Mouse (Mus musculus): ENCODE results near the gene Irf4. TPM values are rescaled to one million over a fixed set of nuclear protein-coding genes. Genes with fewer than 3 reads are reported as not detected.

Irf4 gene
- polyA plus RNA-seq, 1 experiment from 2014 or later = 0.10 TPM

DNA sequence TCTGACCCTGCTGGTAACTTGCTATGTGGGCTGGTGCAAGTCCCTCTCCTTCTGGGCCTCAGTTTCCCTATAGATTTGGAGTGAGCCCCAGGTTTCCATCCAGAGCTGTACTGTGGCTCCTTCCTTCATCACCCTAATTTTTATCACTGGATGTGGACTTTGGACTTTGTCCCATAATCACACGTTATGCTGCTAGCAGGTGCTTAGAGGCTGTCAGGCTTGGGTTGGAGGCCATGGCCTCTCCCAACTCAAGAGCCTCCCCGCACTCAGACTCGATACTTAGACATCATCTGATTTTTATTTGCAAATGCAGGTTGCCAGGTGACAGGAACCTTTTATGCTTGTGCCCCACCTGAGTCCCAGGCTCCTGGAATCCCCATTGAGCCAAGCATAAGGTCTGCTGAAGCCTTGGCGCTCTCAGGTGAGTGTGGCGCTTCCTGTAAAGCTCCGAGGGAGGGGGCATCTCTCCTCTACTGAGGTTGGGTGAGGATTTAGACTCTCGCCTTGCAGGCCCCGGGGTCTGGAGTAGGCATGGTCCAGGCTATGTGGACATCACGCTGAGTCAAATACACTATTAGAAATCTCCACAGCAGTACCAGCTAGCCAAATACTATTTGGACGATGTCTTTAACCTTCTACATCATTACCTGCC is 5.9 kb downstream of the Irf4 start:
- no peaks in the 10 kb centered on the region for H3K9me3 ChIP-seq (replicated peaks; ENCODE audit: control insufficient read depth, low read length, poor library complexity, severe bottlenecking)
- no peak overlapping the region for H3K4me2 ChIP-seq (ENCODE audit: low read length)
- H3K9ac ChIP-seq (ENCODE audit: low read depth, low read length) = no peak overlapping the region
- no peak for ATAC-seq
- no peak overlapping the region for H3K27ac ChIP-seq (ENCODE audit: low read length)
- peaks cover 22% of the 10 kb centered on the region for H3K27me3 ChIP-seq (ENCODE audit: control insufficient read depth, insufficient read depth, low read depth, low read length)
- WGBS = 86% methylated on average over 10 of the region's 10 CpGs
- H3K36me3 ChIP-seq (ENCODE audit: control insufficient read depth, insufficient read depth, low read length) = no peaks in the 10 kb centered on the region
- H3K4me3 ChIP-seq (ENCODE audit: low read depth, low read length) = no peak overlapping the region
- peaks cover 8% of the 10 kb centered on the region for H3K4me1 ChIP-seq (ENCODE audit: control insufficient read depth, insufficient read depth, low read length)

DNA sequence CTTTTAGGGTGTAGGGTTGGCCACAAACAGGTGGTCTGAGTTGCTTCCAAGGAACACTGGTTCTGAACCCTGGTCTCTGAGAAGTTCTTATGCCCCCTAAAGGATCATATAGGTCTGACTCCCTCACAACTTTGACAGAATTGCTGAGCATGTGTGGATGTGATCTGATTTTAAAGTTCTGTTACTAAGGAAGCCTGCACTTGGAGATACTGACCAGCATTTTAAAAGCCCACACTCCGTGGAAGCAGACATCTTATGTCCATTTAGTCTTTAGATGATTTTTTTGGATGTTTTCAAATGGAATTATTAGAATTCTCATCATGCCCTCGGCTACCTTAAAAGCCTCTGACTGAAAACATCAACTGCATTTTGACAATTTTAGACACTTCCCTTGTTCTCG is 6.6 kb downstream of the Irf4 start:
- H3K27me3 ChIP-seq (ENCODE audit: control insufficient read depth, insufficient read depth, low read depth, low read length) = peaks cover 16% of the 10 kb centered on the region
- no peak overlapping the region for H3K9ac ChIP-seq (ENCODE audit: low read depth, low read length)
- no peaks in the 10 kb centered on the region for H3K36me3 ChIP-seq (ENCODE audit: control insufficient read depth, insufficient read depth, low read length)
- peaks cover 3% of the 10 kb centered on the region; the same call in 1 of the 2 replicates for H3K4me1 ChIP-seq (ENCODE audit: control insufficient read depth, insufficient read depth, low read length)
- ATAC-seq = no peak
- no peaks in the 10 kb centered on the region for H3K9me3 ChIP-seq (replicated peaks; ENCODE audit: control insufficient read depth, low read length, poor library complexity, severe bottlenecking)
- H3K4me2 ChIP-seq (ENCODE audit: low read length) = no peak overlapping the region
- no peak overlapping the region for H3K27ac ChIP-seq (ENCODE audit: low read length)
- WGBS = 70% methylated on average over 3 of the region's 3 CpGs
- H3K4me3 ChIP-seq (ENCODE audit: low read depth, low read length) = no peak overlapping the region

DNA sequence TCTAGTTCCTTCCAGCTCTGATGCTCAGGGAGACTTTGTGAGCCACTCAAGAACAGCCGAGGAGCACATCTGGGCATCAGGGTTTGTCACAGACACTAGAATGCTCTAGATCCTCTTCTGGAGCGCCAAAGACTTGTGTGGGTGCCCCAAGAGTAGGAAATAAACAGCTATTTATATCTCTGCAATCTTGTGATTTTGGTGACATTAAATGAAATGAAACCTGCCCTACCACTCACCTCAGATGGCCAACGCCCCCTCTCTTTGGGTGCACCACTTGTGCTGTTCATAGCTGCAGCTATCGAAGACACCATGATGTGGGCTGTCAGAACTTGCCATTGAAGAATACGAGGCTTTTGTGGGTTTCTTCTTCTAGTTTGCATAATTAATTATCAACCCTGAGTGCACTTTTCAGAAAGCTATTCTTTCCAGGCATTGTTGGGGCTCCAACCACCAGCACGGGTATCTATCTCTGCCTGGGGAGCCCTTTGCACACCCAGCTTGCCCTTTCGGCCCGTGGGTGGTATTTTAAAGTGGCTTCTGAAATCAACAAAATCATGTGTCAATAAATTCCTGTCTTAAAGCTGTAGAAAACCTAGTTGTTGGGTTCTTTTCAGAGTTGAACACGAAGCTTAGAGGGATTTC is 7.1 kb downstream of the Irf4 start:
- H3K27me3 ChIP-seq (ENCODE audit: control insufficient read depth, insufficient read depth, low read depth, low read length) = peaks cover 11% of the 10 kb centered on the region
- WGBS = 73% methylated on average over 9 of the region's 9 CpGs
- ATAC-seq = no peak

DNA sequence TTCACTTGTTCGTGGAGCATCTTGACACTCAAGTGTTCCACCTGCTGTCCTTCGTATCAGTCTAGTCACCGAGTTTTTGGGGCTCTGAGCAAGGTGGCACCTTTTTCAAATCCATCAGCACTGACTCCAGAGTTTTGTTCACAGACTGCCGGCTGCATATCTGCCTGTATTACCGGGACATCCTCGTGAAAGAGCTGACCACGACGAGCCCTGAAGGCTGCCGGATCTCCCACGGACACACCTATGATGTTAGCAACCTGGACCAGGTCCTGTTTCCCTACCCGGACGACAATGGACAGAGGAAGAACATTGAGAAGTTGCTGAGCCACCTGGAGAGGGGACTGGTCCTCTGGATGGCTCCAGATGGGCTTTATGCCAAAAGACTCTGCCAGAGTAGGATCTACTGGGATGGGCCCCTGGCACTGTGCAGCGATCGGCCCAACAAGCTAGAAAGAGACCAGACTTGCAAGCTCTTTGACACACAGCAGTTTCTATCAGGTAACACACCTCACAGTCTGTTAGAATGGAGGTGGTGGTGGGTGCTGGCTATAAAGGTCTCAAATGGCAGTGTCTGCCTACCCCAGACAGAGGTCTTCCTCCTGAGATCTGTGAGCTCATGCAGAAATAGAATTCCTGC is 8.4 kb downstream of the Irf4 start:
- Histone ChIP-seq H3K36me3 (ENCODE audit: control insufficient read depth, insufficient read depth, low read length) (no peaks in the 10 kb centered on the region), H3K4me2 (ENCODE audit: low read length) (no peak overlapping the region), H3K4me3 (ENCODE audit: low read depth, low read length) (no peak overlapping the region), H3K9me3 (replicated peaks; ENCODE audit: control insufficient read depth, low read length, poor library complexity, severe bottlenecking) (no peaks in the 10 kb centered on the region), H3K27me3 (ENCODE audit: control insufficient read depth, insufficient read depth, low read depth, low read length) (no peaks in the 10 kb centered on the region), H3K9ac (ENCODE audit: low read depth, low read length) (no peak overlapping the region), H3K4me1 (ENCODE audit: control insufficient read depth, insufficient read depth, low read length) (no peaks in the 10 kb centered on the region), H3K27ac (ENCODE audit: low read length) (no peak overlapping the region)
- no peak for ATAC-seq
- WGBS = 86% methylated on average over 14 of the region's 14 CpGs

More for the DNA sequence above, 7.1 kb downstream of the Irf4 start:
- Histone ChIP-seq H3K9me3 (replicated peaks; ENCODE audit: control insufficient read depth, low read length, poor library complexity, severe bottlenecking) (no peaks in the 10 kb centered on the region), H3K4me3 (ENCODE audit: low read depth, low read length) (no peak overlapping the region), H3K4me1 (ENCODE audit: control insufficient read depth, insufficient read depth, low read length) (no peaks in the 10 kb centered on the region), H3K9ac (ENCODE audit: low read depth, low read length) (no peak overlapping the region), H3K36me3 (ENCODE audit: control insufficient read depth, insufficient read depth, low read length) (no peaks in the 10 kb centered on the region), H3K27ac (ENCODE audit: low read length) (no peak overlapping the region), H3K4me2 (ENCODE audit: low read length) (no peak overlapping the region)

DNA sequence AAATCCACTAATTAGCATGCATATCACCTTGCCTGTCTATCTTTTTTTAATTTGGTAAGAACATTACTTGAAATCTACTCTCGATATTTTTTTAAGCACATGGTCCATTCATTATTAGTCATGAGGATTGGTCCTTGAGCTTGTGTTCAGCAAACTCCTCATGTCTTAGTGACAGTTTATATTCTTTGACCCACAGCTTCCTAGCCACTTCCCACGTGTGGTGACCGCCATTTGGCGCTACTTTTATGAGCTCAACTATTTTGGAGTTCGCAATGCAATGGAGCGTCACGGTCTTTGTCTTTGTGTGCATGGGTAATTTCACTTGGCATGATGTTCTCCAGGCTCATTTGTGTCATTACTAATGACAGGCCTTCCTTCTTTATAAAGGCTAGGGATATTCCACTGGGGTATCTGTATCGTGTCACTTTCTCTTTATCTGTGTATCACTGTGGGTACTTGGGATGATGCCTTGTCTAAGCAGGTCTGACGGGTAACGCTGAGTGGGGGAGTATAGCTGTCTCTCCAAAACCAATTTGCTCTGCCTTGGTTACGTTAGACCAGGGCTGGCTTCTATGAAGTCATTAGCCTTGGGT is 9.9 kb downstream of the Irf4 start:
- H3K4me1 ChIP-seq (ENCODE audit: control insufficient read depth, insufficient read depth, low read length) = no peaks in the 10 kb centered on the region
- no peaks in the 10 kb centered on the region for H3K9me3 ChIP-seq (replicated peaks; ENCODE audit: control insufficient read depth, low read length, poor library complexity, severe bottlenecking)
- no peak overlapping the region for H3K9ac ChIP-seq (ENCODE audit: low read depth, low read length)
- H3K27me3 ChIP-seq (ENCODE audit: control insufficient read depth, insufficient read depth, low read depth, low read length) = no peaks in the 10 kb centered on the region
- no peaks in the 10 kb centered on the region for H3K36me3 ChIP-seq (ENCODE audit: control insufficient read depth, insufficient read depth, low read length)
- no peak for ATAC-seq
- H3K27ac ChIP-seq (ENCODE audit: low read length) = no peak overlapping the region
- WGBS = 79% methylated on average over 11 of the region's 11 CpGs
- H3K4me3 ChIP-seq (ENCODE audit: low read depth, low read length) = no peak overlapping the region
- H3K4me2 ChIP-seq (ENCODE audit: low read length) = no peak overlapping the region

DNA sequence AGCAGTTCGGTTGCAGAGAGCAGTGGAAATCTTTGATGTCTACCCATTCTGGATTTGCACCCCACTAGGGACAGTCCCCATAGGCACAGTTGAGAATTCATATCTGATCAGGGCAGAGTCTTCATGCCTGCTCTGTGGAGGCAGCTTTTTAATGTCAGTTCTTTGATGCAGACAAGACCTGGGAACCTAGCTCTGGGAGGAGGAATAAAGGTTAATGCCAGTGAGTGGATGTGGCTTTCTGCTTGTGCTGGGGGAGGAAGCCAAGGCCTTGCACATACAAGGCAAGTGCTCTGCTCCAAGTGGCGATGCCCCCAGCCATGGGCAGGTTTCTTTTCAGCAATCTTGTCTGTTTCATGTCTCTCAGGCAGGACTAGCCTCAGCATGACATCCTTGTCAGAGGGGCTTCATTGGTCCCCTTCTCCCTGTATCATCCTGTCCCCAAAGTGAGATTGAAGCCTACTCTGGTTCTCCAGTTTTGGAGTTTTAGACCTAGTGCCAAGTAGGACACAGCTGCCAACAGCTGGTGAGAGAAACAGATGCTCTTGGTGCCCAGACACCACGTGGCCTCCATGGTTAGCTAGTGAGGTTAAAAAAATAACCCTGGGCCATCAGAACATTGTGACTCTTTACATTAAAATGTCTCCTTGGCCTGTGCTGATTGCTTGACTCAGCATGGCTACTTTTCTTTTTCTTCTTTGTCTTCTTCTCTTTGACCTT is 11.5 kb downstream of the Irf4 start:
- no peak for ATAC-seq
- H3K9ac ChIP-seq (ENCODE audit: low read depth, low read length) = no peak overlapping the region
- H3K27me3 ChIP-seq (ENCODE audit: control insufficient read depth, insufficient read depth, low read depth, low read length) = no peaks in the 10 kb centered on the region
- no peak overlapping the region for H3K27ac ChIP-seq (ENCODE audit: low read length)
- no peak overlapping the region for H3K4me2 ChIP-seq (ENCODE audit: low read length)
- H3K4me1 ChIP-seq (ENCODE audit: control insufficient read depth, insufficient read depth, low read length) = no peaks in the 10 kb centered on the region
- no peak overlapping the region for H3K4me3 ChIP-seq (ENCODE audit: low read depth, low read length)
- no peaks in the 10 kb centered on the region for H3K36me3 ChIP-seq (ENCODE audit: control insufficient read depth, insufficient read depth, low read length)
- no peaks in the 10 kb centered on the region for H3K9me3 ChIP-seq (replicated peaks; ENCODE audit: control insufficient read depth, low read length, poor library complexity, severe bottlenecking)
- WGBS = 80% methylated on average over 3 of the region's 3 CpGs

DNA sequence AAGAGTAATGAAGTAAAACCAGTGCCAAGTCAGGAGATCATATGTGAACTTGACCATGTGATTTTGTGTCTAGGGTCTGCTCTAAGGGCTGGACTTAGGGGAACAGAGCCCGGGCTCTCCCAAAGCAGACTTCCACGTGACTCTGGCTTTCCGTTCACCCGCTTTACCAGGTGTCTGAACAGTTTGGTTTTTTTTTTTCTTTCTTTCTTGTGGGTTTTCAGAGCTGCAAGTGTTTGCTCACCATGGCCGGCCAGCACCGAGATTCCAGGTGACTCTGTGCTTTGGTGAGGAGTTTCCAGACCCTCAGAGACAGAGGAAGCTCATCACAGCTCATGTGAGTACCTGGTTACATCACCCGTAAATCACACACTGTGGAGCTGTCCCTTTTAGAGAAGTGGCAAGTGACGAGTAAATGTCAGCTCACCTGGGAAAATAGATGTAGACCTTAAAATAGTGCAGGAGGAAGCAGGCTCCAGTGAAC is 12.2 kb downstream of the Irf4 start:
- whole genome bisulfite sequencing = 90% methylated on average over 8 of the region's 8 CpGs
- no peak overlapping the region for H3K9ac ChIP-seq (ENCODE audit: low read depth, low read length)
- H3K4me1 ChIP-seq (ENCODE audit: control insufficient read depth, insufficient read depth, low read length) = no peaks in the 10 kb centered on the region
- ATAC-seq = no peak
- no peaks in the 10 kb centered on the region for H3K9me3 ChIP-seq (replicated peaks; ENCODE audit: control insufficient read depth, low read length, poor library complexity, severe bottlenecking)
- no peak overlapping the region for H3K4me3 ChIP-seq (ENCODE audit: low read depth, low read length)
- H3K36me3 ChIP-seq (ENCODE audit: control insufficient read depth, insufficient read depth, low read length) = no peaks in the 10 kb centered on the region
- H3K27ac ChIP-seq (ENCODE audit: low read length) = no peak overlapping the region
- no peaks in the 10 kb centered on the region for H3K27me3 ChIP-seq (ENCODE audit: control insufficient read depth, insufficient read depth, low read depth, low read length)
- no peak overlapping the region for H3K4me2 ChIP-seq (ENCODE audit: low read length)

DNA sequence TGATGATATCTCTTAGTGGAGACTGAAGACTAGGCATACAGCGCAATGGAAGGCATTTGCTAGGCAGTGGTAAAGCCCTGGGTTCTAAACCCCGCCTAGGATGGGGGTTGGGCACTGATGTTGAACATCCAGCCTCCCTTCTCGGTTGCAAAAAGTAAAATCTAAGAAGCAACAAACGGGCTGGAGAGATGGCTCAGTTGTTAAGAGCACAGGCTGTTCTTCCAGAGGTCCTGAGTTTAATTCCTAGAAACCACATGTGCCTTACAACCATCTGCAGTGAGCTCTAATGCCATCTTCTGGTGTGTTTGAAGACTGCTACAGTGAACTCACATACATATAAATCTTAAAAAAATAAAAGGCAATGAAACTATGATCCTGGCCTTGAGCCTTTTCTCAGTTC is 13.2 kb downstream of the Irf4 start:
- H3K9me3 ChIP-seq (replicated peaks; ENCODE audit: control insufficient read depth, low read length, poor library complexity, severe bottlenecking) = no peaks in the 10 kb centered on the region
- 86% methylated on average over 4 of the region's 4 CpGs for WGBS
- no peaks in the 10 kb centered on the region for H3K4me1 ChIP-seq (ENCODE audit: control insufficient read depth, insufficient read depth, low read length)
- H3K27me3 ChIP-seq (ENCODE audit: control insufficient read depth, insufficient read depth, low read depth, low read length) = no peaks in the 10 kb centered on the region
- no peaks in the 10 kb centered on the region for H3K36me3 ChIP-seq (ENCODE audit: control insufficient read depth, insufficient read depth, low read length)
- no peak overlapping the region for H3K9ac ChIP-seq (ENCODE audit: low read depth, low read length)
- H3K4me3 ChIP-seq (ENCODE audit: low read depth, low read length) = no peak overlapping the region
- no peak for ATAC-seq
- no peak overlapping the region for H3K4me2 ChIP-seq (ENCODE audit: low read length)
- H3K27ac ChIP-seq (ENCODE audit: low read length) = no peak overlapping the region
